Mouse (Mus musculus): ENCODE measurements around the gene Itsn1. TPM values are rescaled to one million over a fixed set of nuclear protein-coding genes. Genes with fewer than 3 reads are reported as not detected.

Gene Itsn1
- polyA plus RNA-seq, 1 experiment: 20.5 TPM

GRCm38 (mm10) chr16:91852753-91853152 is 123.7 kb downstream of the Itsn1 start:
- Histone ChIP-seq H3K4me3 (ENCODE audit: insufficient read depth, low read depth, low read length) (no peak overlapping the region), H3K27ac (ENCODE audit: insufficient read depth, low read depth, low read length) (no peak overlapping the region), H3K4me1 (ENCODE audit: control insufficient read depth, insufficient read depth, low read length) (peaks cover 9% of the 10 kb centered on the region; the same call in 1 of the 2 replicates), H3K36me3 (ENCODE audit: control insufficient read depth, insufficient read depth, low read length) (no peaks in the 10 kb centered on the region; the same call in 1 of the 2 replicates), H3K27me3 (replicated peaks; ENCODE audit: control insufficient read depth, insufficient read depth, low read length) (no peaks in the 10 kb centered on the region)
- DNase-seq: no peak
- TF ChIP-seq CTCF (conservative IDR thresholded peaks at IDR 0.05; ENCODE audit: insufficient read depth, insufficient read length, low read depth, low read length) (no peak), POLR2A (IDR thresholded peaks at IDR 0.05; ENCODE audit: low read depth, low read length) (no peak)
- WGBS: 89% methylated on average over 10 of the region's 10 CpGs

GRCm38 (mm10) chr16:91853223-91853622 is 124.1 kb downstream of the Itsn1 start:
- DNase-seq: no peak
- no peak for TF ChIP-seq CTCF (conservative IDR thresholded peaks at IDR 0.05; ENCODE audit: insufficient read depth, insufficient read length, low read depth, low read length)
- TF ChIP-seq POLR2A (IDR thresholded peaks at IDR 0.05; ENCODE audit: low read depth, low read length): no peak

GRCm38 (mm10) chr16:91858695-91859094 is 129.6 kb downstream of the Itsn1 start:
- H3K36me3 ChIP-seq (ENCODE audit: control insufficient read depth, insufficient read depth, low read length): no peaks in the 10 kb centered on the region
- WGBS: 95% methylated on average over 7 of the region's 7 CpGs

More at GRCm38 (mm10) chr16:91853223-91853622, 124.1 kb downstream of the Itsn1 start:
- Histone ChIP-seq H3K4me1 (ENCODE audit: control insufficient read depth, insufficient read depth, low read length) (peaks cover 9% of the 10 kb centered on the region; the same call in 1 of the 2 replicates), H3K4me3 (ENCODE audit: insufficient read depth, low read depth, low read length) (no peak overlapping the region), H3K36me3 (ENCODE audit: control insufficient read depth, insufficient read depth, low read length) (no peaks in the 10 kb centered on the region; the same call in 1 of the 2 replicates), H3K27ac (ENCODE audit: insufficient read depth, low read depth, low read length) (no peak overlapping the region), H3K27me3 (replicated peaks; ENCODE audit: control insufficient read depth, insufficient read depth, low read length) (no peaks in the 10 kb centered on the region)
- 91% methylated on average over 12 of the region's 12 CpGs for WGBS

GRCm38 (mm10) chr16:91859203-91859602 is 130.1 kb downstream of the Itsn1 start:
- no peaks in the 10 kb centered on the region for H3K27me3 ChIP-seq (replicated peaks; ENCODE audit: control insufficient read depth, insufficient read depth, low read length)
- no peak overlapping the region for H3K4me3 ChIP-seq (ENCODE audit: insufficient read depth, low read depth, low read length)
- no peaks in the 10 kb centered on the region for H3K36me3 ChIP-seq (ENCODE audit: control insufficient read depth, insufficient read depth, low read length)
- H3K4me1 ChIP-seq (ENCODE audit: control insufficient read depth, insufficient read depth, low read length): peaks cover 9% of the 10 kb centered on the region
- TF ChIP-seq POLR2A (IDR thresholded peaks at IDR 0.05; ENCODE audit: low read depth, low read length) (no peak), CTCF (conservative IDR thresholded peaks at IDR 0.05; ENCODE audit: insufficient read depth, insufficient read length, low read depth, low read length) (no peak)
- WGBS: 76% methylated on average over 3 of the region's 3 CpGs
- DNase-seq: no peak
- H3K27ac ChIP-seq (ENCODE audit: insufficient read depth, low read depth, low read length): no peak overlapping the region

More at GRCm38 (mm10) chr16:91858695-91859094, 129.6 kb downstream of the Itsn1 start:
- Histone ChIP-seq H3K4me1 (ENCODE audit: control insufficient read depth, insufficient read depth, low read length) (peaks cover 9% of the 10 kb centered on the region), H3K27me3 (replicated peaks; ENCODE audit: control insufficient read depth, insufficient read depth, low read length) (no peaks in the 10 kb centered on the region), H3K4me3 (ENCODE audit: insufficient read depth, low read depth, low read length) (no peak overlapping the region), H3K27ac (ENCODE audit: insufficient read depth, low read depth, low read length) (no peak overlapping the region)
- TF ChIP-seq CTCF (conservative IDR thresholded peaks at IDR 0.05; ENCODE audit: insufficient read depth, insufficient read length, low read depth, low read length) (no peak), POLR2A (IDR thresholded peaks at IDR 0.05; ENCODE audit: low read depth, low read length) (no peak)
- no peak for DNase-seq

GRCm38 (mm10) chr16:91859958-91860357 is 130.9 kb downstream of the Itsn1 start:
- WGBS: 50% methylated on average over 8 of the region's 8 CpGs
- no peak for TF ChIP-seq POLR2A (IDR thresholded peaks at IDR 0.05; ENCODE audit: low read depth, low read length)
- no peak for TF ChIP-seq CTCF (conservative IDR thresholded peaks at IDR 0.05; ENCODE audit: insufficient read depth, insufficient read length, low read depth, low read length)

GRCm38 (mm10) chr16:91860471-91861125 is 131.5 kb downstream of the Itsn1 start:
- Histone ChIP-seq H3K4me3 (ENCODE audit: insufficient read depth, low read depth, low read length) (no peak overlapping the region), H3K27me3 (replicated peaks; ENCODE audit: control insufficient read depth, insufficient read depth, low read length) (no peaks in the 10 kb centered on the region), H3K4me1 (ENCODE audit: control insufficient read depth, insufficient read depth, low read length) (peaks cover 12% of the 10 kb centered on the region), H3K27ac (ENCODE audit: insufficient read depth, low read depth, low read length) (peak overlapping the region; percentile 61), H3K36me3 (ENCODE audit: control insufficient read depth, insufficient read depth, low read length) (no peaks in the 10 kb centered on the region)
- TF ChIP-seq POLR2A (IDR thresholded peaks at IDR 0.05; ENCODE audit: low read depth, low read length) (no peak), CTCF (conservative IDR thresholded peaks at IDR 0.05; ENCODE audit: insufficient read depth, insufficient read length, low read depth, low read length) (no peak)
- peak; percentile 82 for DNase-seq
- WGBS: 15% methylated on average over 14 of the region's 14 CpGs

More at GRCm38 (mm10) chr16:91859958-91860357, 130.9 kb downstream of the Itsn1 start:
- Histone ChIP-seq H3K27me3 (replicated peaks; ENCODE audit: control insufficient read depth, insufficient read depth, low read length) (no peaks in the 10 kb centered on the region), H3K4me3 (ENCODE audit: insufficient read depth, low read depth, low read length) (no peak overlapping the region), H3K4me1 (ENCODE audit: control insufficient read depth, insufficient read depth, low read length) (peaks cover 9% of the 10 kb centered on the region), H3K27ac (ENCODE audit: insufficient read depth, low read depth, low read length) (no peak overlapping the region), H3K36me3 (ENCODE audit: control insufficient read depth, insufficient read depth, low read length) (no peaks in the 10 kb centered on the region)
- no peak for DNase-seq

- TF ChIP-seq CTCF (conservative IDR thresholded peaks at IDR 0.05; ENCODE audit: insufficient read depth, insufficient read length, low read depth, low read length) (no peak), POLR2A (IDR thresholded peaks at IDR 0.05; ENCODE audit: low read depth, low read length) (no peak)
- WGBS: 74% methylated on average over 6 of the region's 6 CpGs
- H3K36me3 ChIP-seq (ENCODE audit: control insufficient read depth, insufficient read depth, low read length): no peaks in the 10 kb centered on the region
- H3K27me3 ChIP-seq (replicated peaks; ENCODE audit: control insufficient read depth, insufficient read depth, low read length): no peaks in the 10 kb centered on the region
- no peak overlapping the region for H3K27ac ChIP-seq (ENCODE audit: insufficient read depth, low read depth, low read length)
- DNase-seq: peak; percentile 49
- peaks cover 12% of the 10 kb centered on the region for H3K4me1 ChIP-seq (ENCODE audit: control insufficient read depth, insufficient read depth, low read length)
- H3K4me3 ChIP-seq (ENCODE audit: insufficient read depth, low read depth, low read length): no peak overlapping the region
Measured at GRCm38 (mm10) chr16:91861784-91862371, 132.8 kb downstream of the Itsn1 start.
